Mouse (Mus musculus) myocyte (in vitro differentiated cells): ENCODE data around the gene Ddi2.

Source experiments
- CEBPB ChIP-seq: IDR thresholded peaks from 2 replicates; pipeline ENCODE4 v1.6.1; 2011; ENCODE audit warnings: mild to moderate bottlenecking, moderate library complexity; ENCODE audit not compliant: poor library complexity, insufficient read depth, severe bottlenecking
- E2F4 ChIP-seq: IDR thresholded peaks from one replicate; pipeline ENCODE4 v1.6.1; 2011; ENCODE audit warnings: mild to moderate bottlenecking, control low read depth, moderate library complexity; ENCODE audit not compliant: insufficient read depth
- MAX ChIP-seq: IDR thresholded peaks from one replicate; pipeline ENCODE4 v1.6.1; 2011; ENCODE audit warnings: low read depth, mild to moderate bottlenecking, control low read depth
- MYOD1 ChIP-seq, 3 experiments: IDR thresholded peaks; one replicate each; pipeline ENCODE4 v1.6.1; 2011; ENCODE audit warnings: control low read depth in 2 of 3, low read depth in 2 of 3, mild to moderate bottlenecking in 2 of 3, moderate library complexity in 1 of 3; ENCODE audit not compliant: insufficient read length in 2 of 3, control insufficient read depth in 1 of 3
- POLR2A ChIP-seq: IDR thresholded peaks from one replicate; pipeline ENCODE4 v1.6.1; 2011; ENCODE audit warnings: low read depth, mild to moderate bottlenecking, control low read depth, moderate library complexity; ENCODE audit not compliant: insufficient read length
- SRF ChIP-seq: IDR thresholded peaks from one replicate; pipeline ENCODE4 v1.6.1; 2011; ENCODE audit warnings: low read depth; ENCODE audit not compliant: control insufficient read depth, insufficient read length
- TCF3 ChIP-seq: IDR thresholded peaks from one replicate; pipeline ENCODE4 v1.6.1; 2011; ENCODE audit warnings: low read depth, control low read depth; ENCODE audit not compliant: insufficient read length

- no peak for TF ChIP-seq POLR2A
- no peak for TF ChIP-seq SRF
- TF ChIP-seq MYOD1 (IDR thresholded peaks at IDR 0.05; ENCODE audit: control insufficient read depth in 1 of 3, insufficient read length in 2 of 3, low read depth in 2 of 3): no peak
- no peak for TF ChIP-seq TCF3
- TF ChIP-seq MAX: no peak
- no peak for TF ChIP-seq CEBPB
- no peak for TF ChIP-seq E2F4
Observed at GRCm38 (mm10) chr4:141729266-141729665, 6.0 kb upstream of the Ddi2 start.
